32 mouse cellular contexts compared by ENCODE assay signal in genomic region chr11:61263841-61264240, GRCm38 (mm10). TPM values are rescaled to one million over a fixed set of nuclear protein-coding genes. Genes with fewer than 3 reads are reported as not detected.
"Had no signal": no experiment of that assay in that cellular context is flagged by ENCODE, and none has a peak within 500 bp of the region (broad histone marks: within the 10 kb centered on the region; RNA-seq: fewer than 3 reads in every experiment).

No protein-coding gene starts in this region.

- H3K4me3 ChIP-seq: embryonic facial prominence, embryonic 10.5 days; embryonic facial prominence, embryonic 12.5 days; embryonic facial prominence, embryonic 13.5 days; embryonic facial prominence, embryonic 15.5 days; erythroblast, embryonic 14.5 days; forebrain, embryonic 10.5 days; forebrain, embryonic 12.5 days; forebrain, embryonic 13.5 days; forebrain, embryonic 15.5 days; gastrocnemius, adult 2 months had no signal

- H3K9me3 ChIP-seq: embryonic facial prominence, embryonic 10.5 days; embryonic facial prominence, embryonic 12.5 days; embryonic facial prominence, embryonic 13.5 days; embryonic facial prominence, embryonic 15.5 days; forebrain, embryonic 10.5 days; forebrain, embryonic 12.5 days; forebrain, embryonic 13.5 days; forebrain, embryonic 15.5 days had no signal

- H3K4me1 ChIP-seq: embryonic facial prominence, embryonic 13.5 days had no signal

- H3K27me3 ChIP-seq: embryonic facial prominence, embryonic 12.5 days; embryonic facial prominence, embryonic 13.5 days; embryonic facial prominence, embryonic 15.5 days had no signal

- ATAC-seq: forebrain, embryonic 13.5 days; forebrain, embryonic 14.5 days; forebrain, embryonic 15.5 days; forebrain, embryonic 16.5 days; forebrain, postnatal 0 days had no signal

- DNase-seq: cerebellum, adult 2 months; cerebellum, adult 8-10 months; cerebellum, adult 9-10 months; cerebellum, adult 9-11 months; cerebellum, postnatal 10 days; cerebellum, postnatal 14 days; cerebellum, postnatal 25 days; cerebellum, postnatal 36 days; embryo, embryonic 11 days; forebrain, postnatal 0 days; gastrocnemius, adult 2 months; gastrocnemius, postnatal 10 days; gastrocnemius, postnatal 14 days; gastrocnemius, postnatal 25 days; gastrocnemius, postnatal 36 days; heart, adult 11 months; heart, adult 18-20 months had no signal

- H3K4me2 ChIP-seq: embryonic facial prominence, embryonic 12.5 days; embryonic facial prominence, embryonic 13.5 days; embryonic facial prominence, embryonic 15.5 days; forebrain, embryonic 12.5 days; forebrain, embryonic 13.5 days; forebrain, embryonic 15.5 days had no signal

- H3K27ac ChIP-seq: embryonic facial prominence, embryonic 10.5 days; embryonic facial prominence, embryonic 12.5 days; embryonic facial prominence, embryonic 13.5 days; embryonic facial prominence, embryonic 15.5 days; forebrain, embryonic 10.5 days; forebrain, embryonic 12.5 days; forebrain, embryonic 13.5 days; forebrain, embryonic 15.5 days; gastrocnemius, adult 2 months had no signal

- H3K9ac ChIP-seq: embryonic facial prominence, embryonic 12.5 days; embryonic facial prominence, embryonic 13.5 days; embryonic facial prominence, embryonic 15.5 days; forebrain, embryonic 12.5 days; forebrain, embryonic 13.5 days; forebrain, embryonic 15.5 days; forebrain, postnatal 0 days had no signal

RNA-seq across cellular contexts. Expression of gene Aldh3a2, which starts 3.4 kb away (rescaled TPM):
- polyA plus RNA-seq: erythroblast, embryonic 14.5 days had no signal

RNA-seq across cellular contexts. Expression of gene Aldh3a1, which starts 56.5 kb away (rescaled TPM):
- total RNA-seq: common myeloid progenitor, adult 5-6 weeks; forebrain, postnatal 0 days; granulocyte monocyte progenitor cell, adult 5-6 weeks had no signal
- polyA plus RNA-seq: embryonic facial prominence, embryonic 10.5 days; embryonic facial prominence, embryonic 11.5 days; erythroblast, embryonic 14.5 days; forebrain, embryonic 10.5 days; forebrain, embryonic 11.5 days; forebrain, embryonic 12.5 days; forebrain, embryonic 13.5 days; forebrain, embryonic 14.5 days had no signal
